Mouse (Mus musculus) megakaryocyte, embryonic 14.5 days (primary cell): ENCODE measurements around the gene Birc3.

Source experiments
- FLI1 ChIP-seq: IDR thresholded peaks from 2 replicates; pipeline ENCODE4 v1.6.1; 2012; ENCODE audit warnings: low read length, inconsistent platforms, mixed read lengths
- GATA1 ChIP-seq: IDR thresholded peaks from 3 replicates; pipeline ENCODE4 v1.6.1; 2012; ENCODE audit warnings: mixed read lengths, low read length, inconsistent platforms, borderline replicate concordance

GRCm38 (mm10) chr9:7897502-7897901 lies 24.5 kb upstream of the Birc3 start:
- TF ChIP-seq GATA1: no peak
- TF ChIP-seq FLI1: no peak
